ENCODE assay signal across 8 mouse cellular contexts in genomic region chr5:123251834-123252233, GRCm38 (mm10). TPM values are rescaled to one million over a fixed set of nuclear protein-coding genes. Genes with fewer than 3 reads are reported as not detected.
A peak's percentile ranks its signal among the peaks of the same experiment; 100 is the strongest.
DNase-seq lines count a peak whose midpoint lies in the region; ATAC-seq and TF ChIP-seq lines count a peak whose summit lies in the region.

Wdr66 (plus strand) TSS chr5:123252102.

- H3K27ac ChIP-seq in forebrain, embryonic 15.5 days (replicated peaks) = no peak within 1 kb of the TSS
- no peak within 1 kb of the TSS for H3K27ac ChIP-seq in liver, embryonic 13.5 days
- H3K27ac ChIP-seq in neural tube, embryonic 11.5 days (ENCODE audit: low read depth, low read length) = no peak within 1 kb of the TSS
- no peak within 1 kb of the TSS for H3K27ac ChIP-seq in stomach, embryonic 16.5 days (ENCODE audit: low read length)

- DNase-seq in cerebellum, adult 18-20 months = peak; percentile 74 to 77
- peak; percentile 91 to 94 for DNase-seq in heart, postnatal 10 days
- DNase-seq in kidney, postnatal 36 days = peak; percentile 88 to 93
- peak; percentile 44 for DNase-seq in liver, embryonic 13.5 days
- peak; percentile 93 for DNase-seq in neural tube, embryonic 11.5 days (ENCODE audit: low spot score)

- peaks cover 30% of the 10 kb centered on the region for H3K4me1 ChIP-seq in E14TG2a.4 (replicated peaks; ENCODE audit: low read depth, low read length)
- peaks cover 16% of the 10 kb centered on the region for H3K4me1 ChIP-seq in forebrain, embryonic 15.5 days
- peaks cover 6% of the 10 kb centered on the region for H3K4me1 ChIP-seq in liver, embryonic 13.5 days (replicated peaks)
- no peaks in the 10 kb centered on the region for H3K4me1 ChIP-seq in neural tube, embryonic 11.5 days (ENCODE audit: control insufficient read depth, insufficient read depth, low read length)
- H3K4me1 ChIP-seq in stomach, embryonic 16.5 days (ENCODE audit: control insufficient read depth, insufficient read depth, low read length) = peaks cover 6% of the 10 kb centered on the region; the same call in 1 of the 2 replicates

- intact Hi-C loops in heart, postnatal 10 days (cut with DNase I) = loop anchor here (5.0 kb wide), 2 partner anchors 115 to 185 kb away; no protein-coding TSS in a partner anchor

- TF ChIP-seq CTCF in E14TG2a.4 (conservative IDR thresholded peaks at IDR 0.05; ENCODE audit: low read length) = peak; percentile 63

- 3% methylated on average over 18 of the region's 18 CpGs for WGBS in forebrain, embryonic 15.5 days
- WGBS in liver, embryonic 13.5 days (ENCODE audit: insufficient replicate concordance) = 6% methylated on average over 18 of the region's 18 CpGs
- WGBS in neural tube, embryonic 11.5 days = 3% methylated on average over 18 of the region's 18 CpGs
- WGBS in stomach, embryonic 16.5 days = 3% methylated on average over 18 of the region's 18 CpGs

- peak within 1 kb of the TSS; percentile 48 for H3K4me3 ChIP-seq in E14TG2a.4 (replicated peaks; ENCODE audit: low read length)
- H3K4me3 ChIP-seq in forebrain, embryonic 15.5 days = peak within 1 kb of the TSS; percentile 38
- no peak within 1 kb of the TSS for H3K4me3 ChIP-seq in liver, embryonic 13.5 days (replicated peaks)
- no peak within 1 kb of the TSS for H3K4me3 ChIP-seq in neural tube, embryonic 11.5 days (ENCODE audit: low read depth, low read length)
- peak within 1 kb of the TSS; percentile 31 for H3K4me3 ChIP-seq in stomach, embryonic 16.5 days (replicated peaks; ENCODE audit: low read length)

- H3K36me3 ChIP-seq in E14TG2a.4 (ENCODE audit: insufficient read depth, low read length) = no peaks in the 10 kb centered on the region
- H3K36me3 ChIP-seq in forebrain, embryonic 15.5 days = peaks cover 8% of the 10 kb centered on the region
- H3K36me3 ChIP-seq in liver, embryonic 13.5 days = peaks cover 15% of the 10 kb centered on the region
- peaks cover 2% of the 10 kb centered on the region; the same call in 1 of the 2 replicates for H3K36me3 ChIP-seq in neural tube, embryonic 11.5 days (ENCODE audit: control insufficient read depth, insufficient read depth, low read length)
- H3K36me3 ChIP-seq in stomach, embryonic 16.5 days (ENCODE audit: control insufficient read depth, insufficient read depth, low read length) = no peaks in the 10 kb centered on the region

- peak; percentile 93 for ATAC-seq in forebrain, embryonic 15.5 days (replicated peaks)
- ATAC-seq in liver, embryonic 13.5 days (ENCODE audit: low read depth) = peak; percentile 31; the same call in 1 of the 2 replicates
- peak; percentile 85 for ATAC-seq in neural tube, embryonic 11.5 days (ENCODE audit: insufficient read depth, low FRiP score, low TSS enrichment)
- peak; percentile 91 for ATAC-seq in stomach, embryonic 16.5 days (ENCODE audit: insufficient read depth, low FRiP score)

- H3K4me2 ChIP-seq in forebrain, embryonic 15.5 days (replicated peaks) = peak within 1 kb of the TSS; percentile 62
- peak within 1 kb of the TSS; percentile 30 for H3K4me2 ChIP-seq in liver, embryonic 13.5 days
- H3K4me2 ChIP-seq in neural tube, embryonic 11.5 days (ENCODE audit: low read depth) = no peak within 1 kb of the TSS
- H3K4me2 ChIP-seq in stomach, embryonic 16.5 days (ENCODE audit: low read depth, low read length) = peak within 1 kb of the TSS; percentile 61

- peak within 1 kb of the TSS; percentile 25; the same call in 1 of the 2 replicates for H3K9ac ChIP-seq in forebrain, embryonic 15.5 days (replicated peaks)
- H3K9ac ChIP-seq in liver, embryonic 13.5 days = no peak within 1 kb of the TSS
- no peak within 1 kb of the TSS for H3K9ac ChIP-seq in neural tube, embryonic 11.5 days (ENCODE audit: low read length)
- H3K9ac ChIP-seq in stomach, embryonic 16.5 days (ENCODE audit: low read length) = peak within 1 kb of the TSS; percentile 7

- H3K27me3 ChIP-seq in E14TG2a.4 (ENCODE audit: insufficient read depth, low read length) = peaks cover 30% of the 10 kb centered on the region
- no peaks in the 10 kb centered on the region for H3K27me3 ChIP-seq in forebrain, embryonic 15.5 days
- H3K27me3 ChIP-seq in liver, embryonic 13.5 days = peaks cover 23% of the 10 kb centered on the region
- H3K27me3 ChIP-seq in neural tube, embryonic 11.5 days (ENCODE audit: control insufficient read depth, insufficient read depth, low read length) = no peaks in the 10 kb centered on the region
- H3K27me3 ChIP-seq in stomach, embryonic 16.5 days (ENCODE audit: control insufficient read depth, insufficient read depth, low read length) = no peaks in the 10 kb centered on the region

- no peaks in the 10 kb centered on the region for H3K9me3 ChIP-seq in E14TG2a.4 (ENCODE audit: low read length)
- H3K9me3 ChIP-seq in forebrain, embryonic 15.5 days = no peaks in the 10 kb centered on the region
- no peaks in the 10 kb centered on the region for H3K9me3 ChIP-seq in liver, embryonic 13.5 days (replicated peaks)
- no peaks in the 10 kb centered on the region for H3K9me3 ChIP-seq in neural tube, embryonic 11.5 days (ENCODE audit: control insufficient read depth, low read length)
- no peaks in the 10 kb centered on the region for H3K9me3 ChIP-seq in stomach, embryonic 16.5 days (replicated peaks; ENCODE audit: control insufficient read depth, low read length)

RNA-seq across cellular contexts. Expression of gene Wdr66, which starts in this region (rescaled TPM):
- 2.7 TPM in 2 replicates for polyA plus RNA-seq in forebrain, embryonic 15.5 days (2015; fragmentation: Nextera tagmentation; extraction: Ambion mirVana)
- total RNA-seq in heart, postnatal 10 days (2021) = 1 to 10 TPM; 1.5 to 1.7 TPM
- 0.16 TPM in 1 of 2 replicates, not detected in the other for polyA plus RNA-seq in liver, embryonic 13.5 days (2015; fragmentation: Nextera tagmentation; extraction: Ambion mirVana)
- 11.9 and 13.8 TPM in 2 replicates for polyA plus RNA-seq in neural tube, embryonic 11.5 days (2014; fragmentation: Nextera tagmentation; extraction: Ambion mirVana)
- 0.84 and 1.1 TPM in 2 replicates for polyA plus RNA-seq in stomach, embryonic 16.5 days (2015; fragmentation: Nextera tagmentation; extraction: Ambion mirVana)

Comparison
In these comparisons a context has a peak if more than half of its experiments do, and no peak if none do; other contexts are left out.
1. Peak in DNase-seq, ATAC-seq and H3K4me2 ChIP-seq in liver, embryonic 13.5 days; RNA of the gene not detected or under 1 TPM.
2. H3K4me3 ChIP-seq: peak in E14TG2a.4 (single experiment), forebrain, embryonic 15.5 days (single experiment) and stomach, embryonic 16.5 days (single experiment); none in liver, embryonic 13.5 days (single experiment) and neural tube, embryonic 11.5 days (single experiment).
3. ATAC-seq: peak in every context shown above with its lines; median percentile 93 in forebrain, embryonic 15.5 days; 91 in stomach, embryonic 16.5 days; 85 in neural tube, embryonic 11.5 days; 31 in liver, embryonic 13.5 days.
4. H3K9ac ChIP-seq: peak in forebrain, embryonic 15.5 days (single experiment) and stomach, embryonic 16.5 days (single experiment); none in liver, embryonic 13.5 days (single experiment) and neural tube, embryonic 11.5 days (single experiment).
5. Peak in every context shown above with its lines, with median percentiles within 50 percentile points of each other: DNase-seq.